Mouse (Mus musculus) layer of hippocampus, adult 8-10 months (tissue): ENCODE measurements at regions not wholly inside any gene's neighbourhood (a gene's known extent, or its start where the extent isn't known, plus 50 kb on each side); places are given as distances from the start of the nearest gene placed in this dataset.

Experiments
- DNase-seq, 2 experiments: peaks; one replicate each; pipeline ENCODE4 v3.0.0; 2022; ENCODE audit warnings: low spot score in 2 of 2

- DNase-seq = no peak
These were observed 52.4 kb upstream of the Olfr291 start for GRCm38 (mm10) chr7:84800966-84801365.

GRCm38 (mm10) chr7:84794655-84795054 lies 58.7 kb upstream of the Olfr291 start:
- no peak for DNase-seq

- peak; percentile 78 to 89 for DNase-seq
These were observed 74.0 kb upstream of the Olfr291 start for GRCm38 (mm10) chr7:84779276-84779825.

GRCm38 (mm10) chr7:84777696-84778095 lies 75.7 kb upstream of the Olfr291 start:
- no peak for DNase-seq

GRCm38 (mm10) chr7:84756261-84756660 lies 66.5 kb upstream of the Zfand6 start:
- DNase-seq = no peak

- no peak for DNase-seq
These were observed 63.6 kb upstream of the Zfand6 start for GRCm38 (mm10) chr7:84753361-84753760.

- DNase-seq = peak; percentile 40 to 72
These were observed 59.9 kb upstream of the Zfand6 start for GRCm38 (mm10) chr7:84749434-84750301.

- DNase-seq = no peak
These were observed 58.1 kb upstream of the Zfand6 start for GRCm38 (mm10) chr7:84747847-84748246.

- DNase-seq = no peak
These were observed 54.7 kb upstream of the Zfand6 start for GRCm38 (mm10) chr7:84744321-84745070.

GRCm38 (mm10) chr7:84739965-84740390 lies 50.2 kb upstream of the Zfand6 start:
- peak in 1 of 2 experiments; percentile 11 for DNase-seq
